Mouse (Mus musculus): ENCODE data around the gene Cisd3.
"Not testable (repeated sequence)": the region's sequence is repeated elsewhere in the genome, so short reads cannot be mapped to it uniquely, and the experiment has no call there.

Gene Cisd3

GRCm38 (mm10) chr11:97686322-97686908, 789 bp downstream of the Cisd3 start:
- no peak for DNase-seq (ENCODE audit: low read depth, low spot score)

DNA sequence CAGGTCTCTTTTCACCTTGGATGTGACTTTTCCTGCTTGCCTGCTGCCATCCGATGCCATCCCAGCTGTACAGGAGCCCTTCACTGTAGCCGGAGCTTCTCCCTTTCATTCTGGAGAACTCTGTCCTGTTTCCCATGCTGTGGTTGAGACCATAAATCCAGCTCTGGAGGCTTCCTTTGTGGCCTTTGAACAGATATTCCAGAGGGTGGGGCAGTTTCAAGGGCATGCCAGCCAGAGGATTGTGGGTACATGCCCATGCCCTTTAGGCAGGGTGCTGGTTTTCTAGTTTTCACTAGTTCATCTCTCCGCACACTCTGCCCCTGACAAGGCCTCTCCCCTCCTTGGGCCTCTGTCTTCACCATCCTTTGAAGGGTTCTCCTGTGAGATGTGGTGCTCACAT, 1.4 kb downstream of the Cisd3 start:
- DNase-seq (ENCODE audit: low read depth, low spot score), result no peak

DNA sequence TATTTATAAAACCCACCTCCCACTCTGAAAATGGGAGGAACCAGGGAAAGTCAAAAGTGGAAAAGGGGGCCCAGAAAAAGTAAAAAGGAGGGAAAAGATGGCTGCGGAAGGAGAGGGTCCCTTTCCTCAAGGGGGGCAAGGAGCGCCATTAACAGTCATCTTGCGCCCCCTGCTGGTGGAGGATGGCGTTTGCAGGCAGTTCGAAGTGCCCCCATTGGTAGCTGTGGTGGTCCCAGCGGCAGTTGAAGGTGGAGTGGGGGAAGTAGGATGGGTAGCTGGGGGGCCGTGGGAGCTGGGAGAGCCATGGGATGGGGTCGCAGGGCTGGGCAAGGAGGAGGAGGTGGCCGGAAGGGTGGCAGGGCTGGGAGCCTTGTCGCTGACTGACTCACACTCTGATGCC, 4.2 kb downstream of the Cisd3 start:
- DNase-seq (ENCODE audit: low read depth, low spot score), result peak; percentile 42

DNA sequence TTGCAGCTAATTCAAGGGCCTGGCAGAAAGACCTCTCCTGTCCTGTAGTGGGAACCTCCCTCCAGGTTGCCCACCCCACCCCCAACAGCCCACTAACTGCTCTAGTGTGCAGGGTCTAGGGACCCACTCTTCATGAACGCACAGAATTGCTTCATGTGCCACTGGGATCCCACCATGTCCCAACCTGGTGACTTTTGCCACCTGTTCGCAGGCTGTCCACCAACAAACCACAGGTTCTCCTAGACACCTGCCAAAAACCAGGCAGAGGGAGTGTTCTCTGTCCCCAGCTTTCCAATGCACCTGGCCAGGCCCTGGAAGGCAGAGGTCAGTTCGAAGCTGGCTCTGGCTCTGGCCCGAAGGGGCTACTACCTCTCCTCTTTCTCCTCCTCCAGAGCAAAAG, 8.8 kb downstream of the Cisd3 start:
- DNase-seq (ENCODE audit: low read depth, low spot score), result no peak

DNA sequence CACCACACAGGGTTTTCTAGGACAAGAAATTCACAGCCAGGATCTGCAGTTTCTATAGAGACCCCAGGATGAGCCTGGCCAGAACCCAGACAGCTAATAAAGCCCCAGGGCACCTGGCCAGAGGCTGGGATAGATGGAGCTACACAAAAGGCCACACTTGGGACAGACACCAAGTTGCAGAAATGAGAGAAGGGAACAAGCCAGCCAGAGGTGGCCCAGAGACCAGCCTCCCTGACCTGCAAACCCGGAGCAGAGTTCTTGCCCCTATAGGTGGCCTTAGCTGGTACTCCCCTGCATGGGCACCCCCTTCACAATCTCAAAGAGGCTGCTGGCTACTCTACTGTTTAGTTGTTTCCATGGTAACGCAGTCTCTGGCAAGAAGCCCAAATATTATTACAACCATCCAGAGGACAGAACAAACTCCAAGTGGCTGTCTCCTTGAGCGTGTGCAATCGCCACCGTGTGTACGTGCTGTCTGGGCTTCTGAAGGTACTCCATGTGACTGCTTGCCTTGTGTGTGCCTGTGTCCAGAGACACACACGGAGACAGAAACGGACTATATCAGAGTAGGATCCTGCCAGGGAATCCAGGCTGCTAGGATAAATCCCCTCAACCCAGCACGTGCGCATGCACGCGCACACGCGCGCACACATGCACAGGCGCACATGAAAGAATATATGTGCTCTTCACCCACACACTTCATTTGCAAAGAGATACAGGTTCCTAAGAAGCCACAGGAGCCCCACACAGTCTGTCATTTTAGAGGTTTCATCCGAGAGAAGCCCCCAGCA, 9.5 kb downstream of the Cisd3 start:
- peak; percentile 75 for DNase-seq (ENCODE audit: low read depth, low spot score)

DNA sequence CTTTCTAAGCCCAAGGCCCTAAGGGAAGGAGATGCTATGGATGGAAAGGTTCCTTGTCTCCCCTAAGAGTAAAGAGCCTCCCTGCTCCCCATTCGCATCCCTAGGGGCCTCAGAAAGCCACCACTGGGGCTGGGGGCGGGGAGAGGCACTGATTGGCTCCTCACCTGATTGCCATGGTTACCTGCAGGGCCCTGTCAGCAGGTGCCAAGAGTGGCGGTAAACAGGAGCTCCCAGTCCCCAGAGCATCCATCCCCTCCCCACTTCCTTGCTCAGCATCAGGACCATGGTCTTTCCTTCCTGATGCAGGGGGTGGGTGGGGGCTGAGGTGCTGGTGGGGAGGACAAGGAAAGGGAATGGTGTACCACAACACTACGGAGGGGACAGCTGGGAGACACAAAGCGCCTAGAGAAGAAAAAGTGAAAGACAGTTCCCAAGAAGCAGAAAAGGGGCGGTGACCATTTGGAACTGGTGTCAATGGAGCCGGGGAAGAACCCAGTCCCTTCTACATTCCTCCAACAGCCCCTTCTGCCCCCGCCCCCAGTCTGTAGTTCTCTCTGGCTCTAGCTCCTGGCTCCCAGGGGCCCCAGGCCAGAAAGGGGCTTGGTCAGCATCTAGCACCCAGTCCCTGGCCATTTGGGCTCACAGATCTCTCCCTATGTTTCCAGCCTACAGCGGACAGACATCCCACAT, 10.2 kb downstream of the Cisd3 start:
- DNase-seq (ENCODE audit: low read depth, low spot score), result peak; percentile 49

DNA sequence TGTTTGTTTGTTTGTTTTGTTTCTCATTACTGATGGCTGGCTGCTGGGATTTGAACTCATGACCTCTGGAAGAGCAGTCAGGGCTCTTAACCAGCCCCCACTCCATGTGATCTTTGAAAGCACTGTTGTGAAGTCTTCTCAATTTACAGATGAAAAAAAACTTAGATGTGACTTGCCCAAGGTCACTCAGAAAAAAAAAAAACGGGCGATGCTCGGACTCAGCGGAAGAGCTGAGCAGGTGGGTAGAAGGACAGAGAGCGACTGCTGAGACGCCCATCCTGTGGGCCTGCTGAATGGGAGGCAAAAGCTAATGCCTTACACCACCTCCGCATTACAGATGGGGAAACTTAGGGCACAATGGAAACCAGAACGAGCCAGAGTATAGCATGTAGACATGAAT, 11.0 kb downstream of the Cisd3 start:
- DNase-seq (ENCODE audit: low read depth, low spot score), result no peak

- DNase-seq (ENCODE audit: low read depth, low spot score), result no peak
Observed at GRCm38 (mm10) chr11:97697199-97697890, 11.7 kb downstream of the Cisd3 start.

GRCm38 (mm10) chr11:97697891-97698529, 12.4 kb downstream of the Cisd3 start:
- no peak for DNase-seq (ENCODE audit: low read depth, low spot score)

GRCm38 (mm10) chr11:97698741-97699611, 13.3 kb downstream of the Cisd3 start:
- DNase-seq (ENCODE audit: low read depth, low spot score), result peak; percentile 73

- DNase-seq (ENCODE audit: low read depth, low spot score), result peak; percentile 97
Observed at GRCm38 (mm10) chr11:97699626-97700002, 14.0 kb downstream of the Cisd3 start.

GRCm38 (mm10) chr11:97700003-97700745, 14.5 kb downstream of the Cisd3 start, which contains the start of gene Pcgf2:
TSS of gene Pcgf2 (minus strand) at chr11:97700497.
- DNase-seq (ENCODE audit: low read depth, low spot score), result peak; percentile 84

DNA sequence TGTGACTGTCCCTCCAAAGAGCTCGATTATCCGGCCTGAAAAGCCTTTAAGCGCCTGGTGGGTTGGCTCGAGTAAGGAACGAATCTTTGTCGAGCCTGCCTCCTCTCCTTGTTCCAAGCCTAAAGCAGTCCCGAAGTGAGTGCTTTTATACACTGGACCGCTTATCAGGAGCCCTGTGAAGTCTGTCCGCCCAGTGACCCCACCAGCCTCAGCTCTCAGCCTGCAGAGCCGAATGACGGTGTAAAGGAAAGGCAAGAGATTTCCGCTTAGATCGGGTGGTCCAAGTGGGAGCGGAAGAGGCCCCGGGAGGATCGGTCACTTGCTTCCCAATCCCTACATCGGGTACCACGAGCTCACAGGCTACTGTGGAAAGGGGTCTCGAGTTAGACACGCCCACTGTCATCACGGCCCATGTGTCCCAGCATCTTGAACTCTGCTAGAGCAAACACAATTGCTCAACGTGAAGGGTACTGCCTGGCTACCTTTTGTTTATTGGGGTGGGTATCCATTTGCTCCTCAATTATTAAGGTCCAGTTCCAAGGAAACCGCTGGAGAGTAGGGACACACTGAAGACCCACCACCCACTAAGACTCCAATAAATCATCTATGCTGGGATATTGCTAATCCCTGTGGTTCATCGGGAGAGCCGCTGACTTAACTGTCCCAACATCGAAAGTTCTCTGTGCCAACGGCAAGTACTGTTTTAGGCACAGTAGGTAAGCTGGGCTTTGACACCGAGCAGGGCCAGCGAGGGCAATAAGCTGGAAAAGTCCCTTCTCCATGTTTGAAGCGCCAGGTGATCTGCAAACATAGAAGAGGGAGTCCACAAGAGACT, 15.3 kb downstream of the Cisd3 start:
- no peak for DNase-seq (ENCODE audit: low read depth, low spot score)

GRCm38 (mm10) chr11:97701581-97702392, 16.2 kb downstream of the Cisd3 start:
- DNase-seq (ENCODE audit: low read depth, low spot score), result no peak

DNA sequence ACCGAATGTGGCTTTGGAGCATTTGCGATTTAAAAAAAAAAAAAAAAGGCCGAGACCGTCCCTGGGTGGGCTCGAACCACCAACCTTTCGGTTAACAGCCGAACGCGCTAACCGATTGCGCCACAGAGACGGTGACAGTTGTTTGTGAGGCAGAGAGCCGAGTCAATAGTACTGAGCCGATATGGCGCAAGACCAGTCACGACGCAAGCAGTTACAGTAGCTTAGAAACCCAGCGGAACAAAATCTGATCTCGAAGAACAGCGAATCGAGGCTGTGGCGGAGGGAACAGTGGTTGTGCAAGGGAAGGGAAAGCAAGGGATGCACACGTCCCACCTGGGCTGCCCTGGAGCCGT, 16.7 kb downstream of the Cisd3 start:
- peak; percentile 95 for DNase-seq (ENCODE audit: low read depth, low spot score)

GRCm38 (mm10) chr11:97703039-97703826, 17.6 kb downstream of the Cisd3 start, which contains the start of gene Psmb3:
TSS of gene Psmb3 (plus strand) at chr11:97703399.
- DNase-seq (ENCODE audit: low read depth, low spot score), result peak; percentile 100

DNA sequence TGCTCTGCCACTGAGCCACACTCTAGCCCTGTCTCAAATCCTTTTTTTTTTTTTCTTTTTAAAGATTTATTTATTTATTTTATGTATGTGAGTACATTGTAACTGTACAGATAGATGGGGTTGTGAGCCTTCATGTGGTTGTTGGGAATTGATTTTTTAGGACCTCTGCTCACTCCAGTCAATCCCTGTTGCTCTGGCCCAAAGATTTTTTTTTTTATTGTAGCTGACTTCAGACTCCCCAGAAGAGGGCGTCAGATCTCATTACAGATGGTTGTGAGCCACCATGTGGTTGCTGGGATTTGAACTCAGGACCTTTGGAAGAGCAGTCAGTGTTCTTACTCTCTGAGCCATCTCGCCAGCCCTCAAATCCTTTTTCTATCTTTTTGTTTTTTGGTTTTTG, 24.4 kb downstream of the Cisd3 start:
- not testable (repeated sequence) for DNase-seq (ENCODE audit: low read depth, low spot score)
